In the genomic region with DNA sequence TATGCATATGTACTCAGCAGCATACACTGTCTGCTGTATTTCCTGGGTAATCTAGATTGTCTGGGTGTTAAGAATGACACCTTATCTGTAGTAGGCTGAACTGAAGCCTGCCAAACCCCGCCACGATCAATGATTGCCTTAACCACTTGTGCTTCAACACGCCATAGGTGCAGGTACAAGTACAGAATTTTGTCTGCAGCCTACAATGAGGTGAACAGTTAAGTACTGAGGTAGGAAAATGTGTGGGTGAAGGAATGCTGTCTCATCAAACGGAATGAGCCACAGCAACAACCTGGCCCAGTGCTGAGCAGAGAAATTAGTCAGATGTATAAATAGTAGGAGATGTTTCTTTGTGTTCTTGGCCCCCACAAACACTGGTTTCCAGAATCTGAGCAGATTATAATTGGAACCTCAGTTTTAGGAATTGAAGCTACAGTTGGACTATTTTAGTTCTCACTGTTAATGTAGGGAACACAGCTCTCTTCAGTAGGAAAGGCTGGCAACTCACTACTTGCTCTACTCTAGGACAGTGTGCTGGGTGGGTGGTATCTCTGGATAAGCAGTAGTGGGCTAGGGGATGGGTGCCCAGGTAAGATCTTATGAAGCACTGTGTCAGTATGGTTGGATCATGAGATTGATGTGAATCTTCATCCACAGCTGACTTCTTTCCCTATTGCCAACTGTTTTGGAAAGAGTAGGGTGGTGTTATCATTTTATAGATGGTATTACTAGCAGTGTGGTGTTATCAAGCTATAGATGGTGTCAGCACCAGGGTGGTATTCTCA, we compare ENCODE assay signal across 26 mouse cellular contexts. TPM values are rescaled to one million over a fixed set of nuclear protein-coding genes. Genes with fewer than 3 reads are reported as not detected.
DNase-seq lines count a peak whose midpoint lies in the region; ATAC-seq lines count a peak whose summit lies in the region.
"Had no signal": no experiment of that assay in that cellular context is flagged by ENCODE, and none has a peak within 500 bp of the region (broad histone marks: within the 10 kb centered on the region; RNA-seq: fewer than 3 reads in every experiment).

No protein-coding gene starts in this region.

- peaks cover 7% of the 10 kb centered on the region; the same call in 1 of the 2 replicates for H3K27me3 ChIP-seq in limb, embryonic 10.5 days (ENCODE audit: low read depth, poor library complexity, severe bottlenecking)
- H3K27me3 ChIP-seq: embryonic facial prominence, embryonic 15.5 days; intestine, embryonic 15.5 days; lung, embryonic 15.5 days had no signal

- H3K27ac ChIP-seq in limb, embryonic 10.5 days, result no peak overlapping the region
- H3K27ac ChIP-seq: embryonic facial prominence, embryonic 15.5 days; gastrocnemius, adult 2 months; hindbrain, embryonic 12.5 days; intestine, embryonic 15.5 days; liver, embryonic 14.5 days; lung, embryonic 15.5 days; macrophage; midbrain, embryonic 12.5 days; neural tube, embryonic 13.5 days had no signal

- no peaks in the 10 kb centered on the region for H3K9me3 ChIP-seq in limb, embryonic 10.5 days (replicated peaks)
- H3K9me3 ChIP-seq: embryonic facial prominence, embryonic 15.5 days; hindbrain, embryonic 12.5 days; intestine, embryonic 15.5 days; lung, embryonic 15.5 days; midbrain, embryonic 12.5 days; neural tube, embryonic 13.5 days had no signal

- peak; percentile 33 for ATAC-seq in inflammation-experienced regulatory T-cells, adult 6 months
- ATAC-seq in cerebellum, adult (ENCODE audit: insufficient number of reproducible peaks, low FRiP score, low TSS enrichment), result no peak
- ATAC-seq: forebrain, embryonic 16.5 days; intestine, embryonic 15.5 days had no signal

- H3K4me3 ChIP-seq in limb, embryonic 10.5 days, result no peak overlapping the region
- H3K4me3 ChIP-seq: embryonic facial prominence, embryonic 15.5 days; gastrocnemius, adult 2 months; hindbrain, embryonic 12.5 days; intestine, embryonic 15.5 days; lung, embryonic 15.5 days; midbrain, embryonic 12.5 days; neural tube, embryonic 13.5 days had no signal

- 91% methylated on average over 4 of the region's 4 CpGs for whole genome bisulfite sequencing in limb, embryonic 10.5 days

- peak; percentile 23 for DNase-seq in layer of hippocampus, adult 11-12 months (ENCODE audit: low spot score)
- DNase-seq in layer of hippocampus, adult 9-10 months (ENCODE audit: low spot score), result no peak
- DNase-seq in right cerebral cortex, postnatal 25 days, result peak; percentile 17
- DNase-seq in right cerebral cortex, postnatal 14 days, result no peak
- no peak for DNase-seq in limb, embryonic 10.5 days (ENCODE audit: low spot score)
- no peak for DNase-seq in MN1 (ENCODE audit: low spot score)
- DNase-seq: adrenal gland, postnatal 14 days; cerebellum, adult 18-20 months; cerebellum, postnatal 36 days; gastrocnemius, adult 2 months; heart, postnatal 10 days; kidney, adult 9 months; kidney, postnatal 4 days; layer of hippocampus, postnatal 36 days; thymus, postnatal 4 days had no signal

- H3K36me3 ChIP-seq in limb, embryonic 10.5 days, result no peaks in the 10 kb centered on the region
- H3K36me3 ChIP-seq: embryonic facial prominence, embryonic 15.5 days; hindbrain, embryonic 12.5 days; intestine, embryonic 15.5 days; lung, embryonic 15.5 days; midbrain, embryonic 12.5 days; neural tube, embryonic 13.5 days had no signal

- peaks cover 24% of the 10 kb centered on the region; the same call in 1 of the 2 replicates for H3K4me1 ChIP-seq in limb, embryonic 10.5 days

RNA-seq across cellular contexts. Expression of gene Elmo1, which starts 4.7 kb away (rescaled TPM):
- 100 to 1,000 TPM in 2 of 3 experiments, 10 to 100 TPM in 1; 94.0 to 116 (median 111) TPM for polyA plus RNA-seq in inflammation-experienced regulatory T-cells, adult 6 months (2017; shearing (Covaris generic))
- polyA plus RNA-seq in limb, embryonic 10.5 days (2016; fragmentation: Nextera tagmentation; extraction: Ambion mirVana), result 7.1 and 9.1 TPM in 2 replicates

Comparison
In these comparisons a context has a peak if more than half of its experiments do, and no peak if none do; other contexts are left out.
1. DNase-seq: peak in layer of hippocampus, adult 11-12 months (single experiment) and right cerebral cortex, postnatal 25 days (single experiment); none in layer of hippocampus, adult 9-10 months (single experiment), right cerebral cortex, postnatal 14 days (single experiment), limb, embryonic 10.5 days (single experiment) and MN1 (single experiment).